8 mouse cellular contexts compared by ENCODE assay signal in genomic region chr9:65630631-65631353, GRCm38 (mm10). TPM values are rescaled to one million over a fixed set of nuclear protein-coding genes. Genes with fewer than 3 reads are reported as not detected.
A peak's percentile ranks its signal among the peaks of the same experiment; 100 is the strongest.
DNase-seq lines count a peak whose midpoint lies in the region; ATAC-seq and TF ChIP-seq lines count a peak whose summit lies in the region.

No protein-coding gene starts in this region.

- no peaks in the 10 kb centered on the region for H3K9me3 ChIP-seq in heart, embryonic 12.5 days (replicated peaks)
- H3K9me3 ChIP-seq in kidney, embryonic 15.5 days (replicated peaks): no peaks in the 10 kb centered on the region
- no peaks in the 10 kb centered on the region for H3K9me3 ChIP-seq in stomach, embryonic 15.5 days

- no peak for TF ChIP-seq POLR2A in spleen, adult 2 months (IDR thresholded peaks at IDR 0.05; ENCODE audit: low read depth, low read length)

- peak overlapping the region; percentile 89 for H3K4me2 ChIP-seq in heart, embryonic 12.5 days
- peak overlapping the region; percentile 98 for H3K4me2 ChIP-seq in kidney, embryonic 15.5 days
- H3K4me2 ChIP-seq in stomach, embryonic 15.5 days: peak overlapping the region; percentile 98

- TF ChIP-seq CTCF in spleen, adult 2 months (IDR thresholded peaks at IDR 0.05; ENCODE audit: extremely low read depth, insufficient read depth, insufficient read length, insufficient replicate concordance): no peak

- WGBS in spleen, adult 2 months: 5% methylated on average over 71 of the region's 78 CpGs
- WGBS in heart, embryonic 12.5 days: under 1% methylated on average over 69 of the region's 78 CpGs
- under 1% methylated on average over 76 of the region's 78 CpGs for WGBS in kidney, embryonic 15.5 days
- WGBS in stomach, embryonic 15.5 days: under 1% methylated on average over 64 of the region's 78 CpGs

- H3K9ac ChIP-seq in heart, embryonic 12.5 days: peak overlapping the region; percentile 98
- peak overlapping the region; percentile 77 for H3K9ac ChIP-seq in kidney, embryonic 15.5 days
- peak overlapping the region; percentile 33 for H3K9ac ChIP-seq in stomach, embryonic 15.5 days

- no peak for DNase-seq in spleen, adult 2 months (ENCODE audit: low read depth in 1 of 2, low spot score in 2 of 2)
- no peak for DNase-seq in spleen, postnatal 36 days (ENCODE audit: low spot score in 2 of 2)
- DNase-seq in embryo, embryonic 10 days (ENCODE audit: low spot score): peak; percentile 56
- peak; percentile 3 for DNase-seq in lung, postnatal 36 days
- no peak for DNase-seq in left cerebral cortex, adult 9 months (ENCODE audit: low spot score in 2 of 2)

- H3K4me3 ChIP-seq in spleen, adult 2 months (ENCODE audit: extremely low read depth, insufficient read depth, insufficient read length): peak overlapping the region; percentile 72
- peak overlapping the region; percentile 86 for H3K4me3 ChIP-seq in heart, embryonic 12.5 days
- peak overlapping the region; percentile 77 for H3K4me3 ChIP-seq in kidney, embryonic 15.5 days (replicated peaks)
- H3K4me3 ChIP-seq in stomach, embryonic 15.5 days (replicated peaks): peak overlapping the region; percentile 69

- no peak overlapping the region for H3K27ac ChIP-seq in spleen, adult 2 months (ENCODE audit: insufficient read depth, low read length)
- H3K27ac ChIP-seq in heart, embryonic 12.5 days (ENCODE audit: poor library complexity, severe bottlenecking): peak overlapping the region; percentile 94
- H3K27ac ChIP-seq in kidney, embryonic 15.5 days: peak overlapping the region; percentile 83
- H3K27ac ChIP-seq in stomach, embryonic 15.5 days: peak overlapping the region; percentile 32; the same call in 1 of the 2 replicates

- H3K36me3 ChIP-seq in spleen, adult 2 months (ENCODE audit: control insufficient read depth, insufficient read depth, low read length): no peaks in the 10 kb centered on the region
- H3K36me3 ChIP-seq in heart, embryonic 12.5 days: no peaks in the 10 kb centered on the region
- no peaks in the 10 kb centered on the region for H3K36me3 ChIP-seq in kidney, embryonic 15.5 days
- H3K36me3 ChIP-seq in stomach, embryonic 15.5 days: no peaks in the 10 kb centered on the region

- H3K4me1 ChIP-seq in spleen, adult 2 months (ENCODE audit: control insufficient read depth, insufficient read depth, insufficient read length): peaks cover 3% of the 10 kb centered on the region; the same call in 1 of the 2 replicates
- H3K4me1 ChIP-seq in heart, embryonic 12.5 days (replicated peaks): peaks cover 34% of the 10 kb centered on the region
- peaks cover 29% of the 10 kb centered on the region for H3K4me1 ChIP-seq in kidney, embryonic 15.5 days
- no peaks in the 10 kb centered on the region for H3K4me1 ChIP-seq in stomach, embryonic 15.5 days

- ATAC-seq in heart, embryonic 12.5 days (ENCODE audit: insufficient number of reproducible peaks, low FRiP score): peak; percentile 76
- ATAC-seq in kidney, embryonic 15.5 days (replicated peaks; ENCODE audit: low FRiP score): peak; percentile 79
- ATAC-seq in stomach, embryonic 15.5 days (ENCODE audit: insufficient read depth, low FRiP score, low read depth): peak; percentile 40

- peaks cover 25% of the 10 kb centered on the region for H3K27me3 ChIP-seq in spleen, adult 2 months (ENCODE audit: control insufficient read depth, insufficient read depth, low read length)
- 0 out of 2 replicates have a peak, but pooled peaks cover 3% of the 10 kb centered on the region for H3K27me3 ChIP-seq in heart, embryonic 12.5 days (replicated peaks)
- peaks cover 38% of the 10 kb centered on the region for H3K27me3 ChIP-seq in kidney, embryonic 15.5 days
- peaks cover 20% of the 10 kb centered on the region for H3K27me3 ChIP-seq in stomach, embryonic 15.5 days (replicated peaks)

RNA-seq across cellular contexts. Expression of gene Rbpms2, which starts 1.3 kb away (rescaled TPM):
- polyA plus RNA-seq in spleen, adult 2 months (2012; rRNA removed): 13.9 and 17.9 TPM in 2 replicates
- 132 and 135 TPM in 2 replicates for polyA plus RNA-seq in heart, embryonic 12.5 days (2016; fragmentation: Nextera tagmentation; extraction: Ambion mirVana)
- polyA plus RNA-seq in kidney, embryonic 15.5 days (2015; fragmentation: Nextera tagmentation; extraction: Ambion mirVana): 29.8 and 30.3 TPM in 2 replicates
- polyA plus RNA-seq in stomach, embryonic 15.5 days (2015; fragmentation: Nextera tagmentation; extraction: Ambion mirVana): 19.3 and 23.2 TPM in 2 replicates

RNA-seq across cellular contexts. Expression of gene Oaz2, which starts 37.0 kb away (rescaled TPM):
- 48.0 and 54.2 TPM in 2 replicates for polyA plus RNA-seq in spleen, adult 2 months (2012; rRNA removed)
- 239 and 245 TPM in 2 replicates for polyA plus RNA-seq in heart, embryonic 12.5 days (2016; fragmentation: Nextera tagmentation; extraction: Ambion mirVana)
- 299 and 308 TPM in 2 replicates for polyA plus RNA-seq in kidney, embryonic 15.5 days (2015; fragmentation: Nextera tagmentation; extraction: Ambion mirVana)
- polyA plus RNA-seq in stomach, embryonic 15.5 days (2015; fragmentation: Nextera tagmentation; extraction: Ambion mirVana): 231 and 236 TPM in 2 replicates

RNA-seq across cellular contexts. Expression of gene Pif1, which starts 43.8 kb away (rescaled TPM):
- 4.3 and 6.4 TPM in 2 replicates for polyA plus RNA-seq in spleen, adult 2 months (2012; rRNA removed)
- polyA plus RNA-seq in heart, embryonic 12.5 days (2016; fragmentation: Nextera tagmentation; extraction: Ambion mirVana): 12.4 and 14.4 TPM in 2 replicates
- polyA plus RNA-seq in kidney, embryonic 15.5 days (2015; fragmentation: Nextera tagmentation; extraction: Ambion mirVana): 12.7 and 17.5 TPM in 2 replicates
- polyA plus RNA-seq in stomach, embryonic 15.5 days (2015; fragmentation: Nextera tagmentation; extraction: Ambion mirVana): 11.4 and 12.3 TPM in 2 replicates

RNA-seq across cellular contexts. Expression of gene Plekho2, which starts 51.0 kb away (rescaled TPM):
- 55.8 and 61.8 TPM in 2 replicates for polyA plus RNA-seq in spleen, adult 2 months (2012; rRNA removed)
- polyA plus RNA-seq in heart, embryonic 12.5 days (2016; fragmentation: Nextera tagmentation; extraction: Ambion mirVana): 14.0 and 14.9 TPM in 2 replicates
- polyA plus RNA-seq in kidney, embryonic 15.5 days (2015; fragmentation: Nextera tagmentation; extraction: Ambion mirVana): 14.9 and 20.0 TPM in 2 replicates
- polyA plus RNA-seq in stomach, embryonic 15.5 days (2015; fragmentation: Nextera tagmentation; extraction: Ambion mirVana): 17.0 and 18.1 TPM in 2 replicates

Comparison
In these comparisons a context has a peak if more than half of its experiments do, and no peak if none do; other contexts are left out.
1. DNase-seq: peak in embryo, embryonic 10 days (single experiment) and lung, postnatal 36 days (single experiment); none in spleen, adult 2 months (0 of 2), spleen, postnatal 36 days (0 of 2) and left cerebral cortex, adult 9 months (0 of 2).
2. H3K9ac ChIP-seq: peak in every context shown above with its lines; median percentile 98 in heart, embryonic 12.5 days; 77 in kidney, embryonic 15.5 days; 33 in stomach, embryonic 15.5 days.
3. Peak in every context shown above with its lines, with median percentiles within 50 percentile points of each other: H3K4me3 ChIP-seq, ATAC-seq and H3K4me2 ChIP-seq.